Mouse (Mus musculus): ENCODE data around the gene Vmn1r50.
"Not testable (repeated sequence)": the region's sequence is repeated elsewhere in the genome, so short reads cannot be mapped to it uniquely, and the experiment has no call there.

Vmn1r50 gene

GRCm38 (mm10) chr6:90101130-90101529 is at the start of gene Vmn1r50:
Vmn1r50 (plus strand) TSS chr6:90101430.
- no peak for DNase-seq (ENCODE audit: low spot score in 2 of 2)

DNA sequence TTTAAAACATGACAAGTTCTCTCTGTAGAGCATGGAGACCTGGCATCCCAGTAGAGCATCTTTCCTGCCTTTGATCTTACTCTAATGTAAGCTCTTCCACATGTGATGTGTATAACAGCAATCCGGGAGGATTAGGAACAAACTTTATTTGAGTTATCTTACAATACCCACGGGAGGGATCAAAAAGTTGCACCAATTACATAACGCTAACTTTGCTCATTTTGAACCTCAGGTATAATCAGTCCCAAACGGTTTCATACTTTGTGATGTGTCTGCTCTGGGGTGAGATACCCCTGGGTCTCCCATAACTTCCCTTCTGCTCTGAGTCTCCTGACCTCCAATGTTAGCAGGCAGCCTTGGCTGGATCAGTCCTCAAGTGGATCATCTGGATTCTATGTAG is 22.8 kb upstream of the Vmn1r50 start, which contains the start of gene Vmn1r49:
Gene Vmn1r49, minus strand, starts transcription at position 101 of the 400 bp plus-strand sequence.
- no peak for DNase-seq (ENCODE audit: low spot score in 2 of 2)

DNA sequence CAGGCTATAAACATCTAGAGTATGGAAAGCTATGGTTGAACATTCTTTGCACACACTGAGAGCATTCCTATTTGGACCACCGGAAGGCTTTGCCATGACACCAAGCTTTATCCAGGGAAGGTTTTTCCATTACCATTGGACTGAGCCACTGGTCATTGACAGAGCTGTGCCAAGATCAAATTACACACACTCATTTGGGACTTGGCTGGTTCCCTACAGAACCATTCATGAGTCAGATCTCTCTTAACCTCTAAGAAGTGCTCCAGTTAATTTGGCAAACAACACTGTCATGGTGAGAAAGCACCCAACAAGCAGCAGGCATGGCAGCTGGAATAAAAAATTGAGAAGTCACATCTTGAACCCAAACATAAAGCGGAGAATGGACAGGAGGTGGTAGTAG is 664 bp upstream of the Vmn1r50 start:
- no peak for DNase-seq (ENCODE audit: low spot score in 2 of 2)

DNA sequence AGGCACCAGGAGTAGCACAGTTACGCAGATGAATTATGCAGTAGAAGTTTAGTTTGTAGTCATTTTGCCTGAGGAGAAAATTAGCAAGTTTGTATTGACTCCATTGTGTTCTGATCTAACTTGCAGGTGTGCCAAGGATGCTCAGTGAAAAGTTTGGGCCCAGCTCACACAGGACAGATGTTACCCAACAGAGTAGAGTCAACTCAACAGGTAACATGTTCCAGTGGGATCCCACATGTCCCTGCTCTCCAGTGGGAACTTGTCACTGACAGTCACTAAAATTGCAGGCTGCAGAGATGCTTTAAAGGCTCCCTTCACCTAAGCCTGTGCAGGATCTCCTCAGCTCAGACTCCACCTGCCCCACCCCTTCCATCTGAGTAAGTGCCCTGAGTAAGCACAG is 21.1 kb downstream of the Vmn1r50 start, which contains the start of gene Vmn1r51:
Gene Vmn1r51, plus strand, starts transcription at position 301 of the 400 bp plus-strand sequence.
- not testable (repeated sequence) for DNase-seq (ENCODE audit: low spot score in 2 of 2)
